Mouse (Mus musculus): Measurements from ENCODE around the gene Cap2. TPM values are rescaled to one million over a fixed set of nuclear protein-coding genes. Genes with fewer than 3 reads are reported as not detected.

The Cap2 gene
- polyA plus RNA-seq, 1 experiment from 2014 or later, result 2.0 TPM

- ATAC-seq (ENCODE audit: insufficient read depth), result no peak
- Histone ChIP-seq H3K9ac (no peak overlapping the region), H3K4me3 (replicated peaks) (no peak overlapping the region), H3K4me1 (replicated peaks) (no peaks in the 10 kb centered on the region), H3K27ac (replicated peaks) (no peak overlapping the region), H3K36me3 (replicated peaks) (no peaks in the 10 kb centered on the region), H3K4me2 (no peak overlapping the region), H3K27me3 (no peaks in the 10 kb centered on the region), H3K9me3 (replicated peaks) (no peaks in the 10 kb centered on the region)
- WGBS (ENCODE audit: insufficient replicate concordance), result 17% methylated on average over 3 of the region's 3 CpGs
Measured at GRCm38 (mm10) chr13:46526645-46527044, 25.0 kb downstream of the Cap2 start.

DNA sequence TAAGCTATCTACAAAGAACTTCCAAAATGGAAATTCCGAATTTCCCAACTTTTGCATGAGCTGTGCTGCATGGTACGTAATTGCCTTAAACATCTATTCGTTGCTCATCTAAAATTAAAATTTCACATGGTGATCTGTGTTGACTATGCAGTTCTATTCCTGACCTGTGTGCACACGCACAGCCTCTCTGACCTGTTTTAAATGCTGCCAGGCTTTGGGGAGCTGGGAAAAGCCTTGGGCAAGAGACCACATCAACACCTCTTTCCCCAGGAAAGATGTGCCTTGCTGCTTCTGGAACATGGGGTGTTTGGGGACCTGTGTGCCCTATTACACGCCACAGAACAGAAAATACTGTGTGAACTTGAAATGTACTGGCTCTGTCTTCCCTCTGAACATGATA is 25.7 kb downstream of the Cap2 start:
- no peak overlapping the region for H3K4me2 ChIP-seq
- no peak for ATAC-seq (ENCODE audit: insufficient read depth)
- no peaks in the 10 kb centered on the region for H3K9me3 ChIP-seq (replicated peaks)
- H3K36me3 ChIP-seq (replicated peaks), result no peaks in the 10 kb centered on the region
- no peak overlapping the region for H3K27ac ChIP-seq (replicated peaks)
- no peaks in the 10 kb centered on the region for H3K4me1 ChIP-seq (replicated peaks)
- no peak overlapping the region for H3K4me3 ChIP-seq (replicated peaks)
- no peaks in the 10 kb centered on the region for H3K27me3 ChIP-seq
- H3K9ac ChIP-seq, result no peak overlapping the region
- 54% methylated on average over 5 of the region's 5 CpGs for WGBS (ENCODE audit: insufficient replicate concordance)

- WGBS (ENCODE audit: insufficient replicate concordance), result 66% methylated on average over 10 of the region's 10 CpGs
- no peaks in the 10 kb centered on the region for H3K9me3 ChIP-seq (replicated peaks)
- no peak overlapping the region for H3K4me3 ChIP-seq (replicated peaks)
- H3K27me3 ChIP-seq, result no peaks in the 10 kb centered on the region
- ATAC-seq (ENCODE audit: insufficient read depth), result no peak
- H3K4me1 ChIP-seq (replicated peaks), result no peaks in the 10 kb centered on the region
- no peak overlapping the region for H3K4me2 ChIP-seq
- H3K36me3 ChIP-seq (replicated peaks), result no peaks in the 10 kb centered on the region
- no peak overlapping the region for H3K9ac ChIP-seq
- no peak overlapping the region for H3K27ac ChIP-seq (replicated peaks)
Measured at GRCm38 (mm10) chr13:46529037-46529436, 27.4 kb downstream of the Cap2 start.

GRCm38 (mm10) chr13:46530546-46530945 is 28.9 kb downstream of the Cap2 start:
- H3K9ac ChIP-seq, result no peak overlapping the region
- H3K36me3 ChIP-seq (replicated peaks), result no peaks in the 10 kb centered on the region
- no peak for ATAC-seq (ENCODE audit: insufficient read depth)
- H3K4me1 ChIP-seq (replicated peaks), result no peaks in the 10 kb centered on the region
- 67% methylated on average over 8 of the region's 8 CpGs for WGBS (ENCODE audit: insufficient replicate concordance)
- no peaks in the 10 kb centered on the region for H3K9me3 ChIP-seq (replicated peaks)
- H3K4me2 ChIP-seq, result no peak overlapping the region
- no peak overlapping the region for H3K4me3 ChIP-seq (replicated peaks)
- H3K27ac ChIP-seq (replicated peaks), result no peak overlapping the region
- H3K27me3 ChIP-seq, result no peaks in the 10 kb centered on the region

- ATAC-seq (ENCODE audit: insufficient read depth), result no peak
- 71% methylated on average over 3 of the region's 3 CpGs for WGBS (ENCODE audit: insufficient replicate concordance)
- H3K36me3 ChIP-seq (replicated peaks), result no peaks in the 10 kb centered on the region
Measured at GRCm38 (mm10) chr13:46531676-46532075, 30.0 kb downstream of the Cap2 start.

GRCm38 (mm10) chr13:46532276-46532675 is 30.6 kb downstream of the Cap2 start:
- Histone ChIP-seq H3K9me3 (replicated peaks) (no peaks in the 10 kb centered on the region), H3K27ac (replicated peaks) (no peak overlapping the region), H3K4me3 (replicated peaks) (no peak overlapping the region), H3K4me1 (replicated peaks) (no peaks in the 10 kb centered on the region), H3K4me2 (no peak overlapping the region), H3K36me3 (replicated peaks) (no peaks in the 10 kb centered on the region), H3K9ac (no peak overlapping the region), H3K27me3 (no peaks in the 10 kb centered on the region)
- WGBS (ENCODE audit: insufficient replicate concordance), result 70% methylated on average over 7 of the region's 7 CpGs
- ATAC-seq (ENCODE audit: insufficient read depth), result no peak

More at GRCm38 (mm10) chr13:46531676-46532075, 30.0 kb downstream of the Cap2 start:
- Histone ChIP-seq H3K4me3 (replicated peaks) (no peak overlapping the region), H3K27ac (replicated peaks) (no peak overlapping the region), H3K27me3 (no peaks in the 10 kb centered on the region), H3K9me3 (replicated peaks) (no peaks in the 10 kb centered on the region), H3K9ac (no peak overlapping the region), H3K4me2 (no peak overlapping the region), H3K4me1 (replicated peaks) (no peaks in the 10 kb centered on the region)

GRCm38 (mm10) chr13:46533342-46534129 is 31.9 kb downstream of the Cap2 start:
- no peaks in the 10 kb centered on the region for H3K4me1 ChIP-seq (replicated peaks)
- no peak for ATAC-seq (ENCODE audit: insufficient read depth)
- H3K9ac ChIP-seq, result no peak overlapping the region
- no peak overlapping the region for H3K4me2 ChIP-seq
- H3K36me3 ChIP-seq (replicated peaks), result no peaks in the 10 kb centered on the region
- whole genome bisulfite sequencing (ENCODE audit: insufficient replicate concordance), result 54% methylated on average over 10 of the region's 10 CpGs
- H3K27me3 ChIP-seq, result no peaks in the 10 kb centered on the region
- no peaks in the 10 kb centered on the region for H3K9me3 ChIP-seq (replicated peaks)
- no peak overlapping the region for H3K4me3 ChIP-seq (replicated peaks)
- H3K27ac ChIP-seq (replicated peaks), result no peak overlapping the region

GRCm38 (mm10) chr13:46534171-46534968 is 32.7 kb downstream of the Cap2 start:
- no peak overlapping the region for H3K4me2 ChIP-seq
- H3K27ac ChIP-seq (replicated peaks), result no peak overlapping the region
- no peak overlapping the region for H3K9ac ChIP-seq
- H3K4me1 ChIP-seq (replicated peaks), result no peaks in the 10 kb centered on the region
- WGBS (ENCODE audit: insufficient replicate concordance), result 34% methylated on average over 11 of the region's 11 CpGs
- no peaks in the 10 kb centered on the region for H3K27me3 ChIP-seq
- no peak overlapping the region for H3K4me3 ChIP-seq (replicated peaks)
- H3K9me3 ChIP-seq (replicated peaks), result no peaks in the 10 kb centered on the region
- ATAC-seq (ENCODE audit: insufficient read depth), result no peak
- H3K36me3 ChIP-seq (replicated peaks), result no peaks in the 10 kb centered on the region

DNA sequence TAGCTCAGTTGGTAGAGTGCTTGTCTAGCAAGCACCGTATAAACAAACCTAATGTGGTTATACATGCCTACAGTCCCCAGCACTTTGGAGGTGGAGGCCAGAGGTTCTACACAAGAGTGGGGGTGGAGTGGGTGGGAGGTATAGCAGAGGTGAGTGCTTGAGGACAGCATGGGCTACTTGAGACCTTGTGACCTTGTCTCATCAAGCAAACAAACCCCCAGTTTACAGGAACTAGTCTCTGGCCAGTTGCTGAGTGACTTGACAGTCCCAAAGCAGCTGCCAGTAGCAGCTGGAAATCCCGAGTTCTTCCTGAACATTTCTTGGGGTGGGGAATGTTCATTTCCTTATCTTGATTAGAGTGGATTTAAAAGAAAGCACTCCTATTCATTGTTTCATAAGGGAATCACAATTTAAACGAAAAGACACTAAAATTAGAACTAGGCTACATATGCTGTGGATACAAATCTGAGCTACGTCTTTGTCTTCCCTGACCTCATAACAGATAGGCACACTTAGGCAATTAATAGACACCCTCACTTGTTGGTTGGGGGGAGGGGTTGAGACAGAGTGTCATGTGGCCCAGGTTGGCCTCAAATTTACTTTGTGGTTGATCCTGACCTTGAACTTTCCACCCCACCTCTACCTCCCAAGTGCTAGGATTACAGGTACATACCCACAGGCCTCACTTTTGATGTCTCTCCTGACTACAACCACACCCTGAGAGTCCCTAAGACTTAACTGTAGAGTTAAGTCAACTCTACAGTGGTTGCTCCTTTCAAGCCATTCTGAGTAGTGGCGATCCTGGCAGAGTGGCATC is 33.5 kb downstream of the Cap2 start:
- no peaks in the 10 kb centered on the region for H3K27me3 ChIP-seq
- H3K4me3 ChIP-seq (replicated peaks), result no peak overlapping the region
- no peak overlapping the region for H3K4me2 ChIP-seq
- no peak overlapping the region for H3K27ac ChIP-seq (replicated peaks)
- no peak overlapping the region for H3K9ac ChIP-seq
- 51% methylated on average over 5 of the region's 5 CpGs for WGBS (ENCODE audit: insufficient replicate concordance)
- H3K4me1 ChIP-seq (replicated peaks), result no peaks in the 10 kb centered on the region
- no peak for ATAC-seq (ENCODE audit: insufficient read depth)
- H3K9me3 ChIP-seq (replicated peaks), result no peaks in the 10 kb centered on the region
- H3K36me3 ChIP-seq (replicated peaks), result no peaks in the 10 kb centered on the region

DNA sequence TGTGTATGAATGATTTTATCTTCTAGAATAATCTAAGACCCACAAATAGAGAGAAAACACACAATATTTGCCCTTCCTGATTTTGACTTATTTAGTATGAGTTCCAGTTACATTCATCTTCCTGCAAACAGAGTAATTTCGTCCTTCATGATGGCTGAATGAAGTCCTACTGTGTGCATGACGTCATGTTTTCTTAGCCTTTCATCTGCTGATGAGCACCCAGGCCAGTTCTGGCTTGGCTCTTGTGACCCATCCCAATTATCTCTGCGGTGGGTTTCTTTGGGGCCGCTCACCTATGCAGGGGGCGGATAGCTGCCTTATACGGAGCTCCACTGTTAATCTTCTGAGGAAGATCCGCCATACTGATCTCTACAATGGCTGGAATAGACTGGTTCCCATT is 37.6 kb downstream of the Cap2 start:
- H3K4me1 ChIP-seq (replicated peaks), result no peaks in the 10 kb centered on the region
- no peaks in the 10 kb centered on the region for H3K27me3 ChIP-seq
- no peak overlapping the region for H3K4me2 ChIP-seq
- ATAC-seq (ENCODE audit: insufficient read depth), result no peak
- H3K4me3 ChIP-seq (replicated peaks), result no peak overlapping the region
- H3K9me3 ChIP-seq (replicated peaks), result no peaks in the 10 kb centered on the region
- H3K9ac ChIP-seq, result no peak overlapping the region
- 72% methylated on average over 7 of the region's 7 CpGs for WGBS (ENCODE audit: insufficient replicate concordance)
- H3K27ac ChIP-seq (replicated peaks), result no peak overlapping the region
- H3K36me3 ChIP-seq (replicated peaks), result no peaks in the 10 kb centered on the region

DNA sequence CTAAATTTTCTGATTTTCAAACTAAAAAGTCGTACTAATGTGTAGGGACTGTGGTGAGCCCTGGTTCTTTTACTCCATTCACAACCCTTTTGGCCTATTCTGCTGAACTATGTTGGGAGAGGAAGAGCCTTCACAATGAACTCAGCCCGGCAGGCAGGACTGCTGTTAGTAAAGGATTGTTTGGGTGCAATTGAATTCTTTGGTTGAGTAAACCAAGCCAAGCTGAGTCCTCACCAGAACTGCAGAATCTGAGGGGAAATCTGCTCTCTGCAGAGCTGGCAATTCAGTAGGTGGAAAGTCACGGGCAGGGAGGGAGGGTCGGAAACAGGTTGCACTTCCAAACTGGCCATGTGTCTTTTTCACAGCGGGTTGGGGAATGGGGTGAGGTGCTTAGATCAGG is 39.3 kb downstream of the Cap2 start:
- no peak overlapping the region for H3K4me3 ChIP-seq (replicated peaks)
- no peaks in the 10 kb centered on the region for H3K9me3 ChIP-seq (replicated peaks)
- no peak for ATAC-seq (ENCODE audit: insufficient read depth)
- no peak overlapping the region for H3K27ac ChIP-seq (replicated peaks)
- no peak overlapping the region for H3K4me2 ChIP-seq
- no peak overlapping the region for H3K9ac ChIP-seq
- H3K4me1 ChIP-seq (replicated peaks), result no peaks in the 10 kb centered on the region
- H3K36me3 ChIP-seq (replicated peaks), result no peaks in the 10 kb centered on the region
- no peaks in the 10 kb centered on the region for H3K27me3 ChIP-seq
- 68% methylated on average over 5 of the region's 5 CpGs for WGBS (ENCODE audit: insufficient replicate concordance)

Measured in liver, embryonic 15.5 days (tissue).